Mouse (Mus musculus): Measurements from ENCODE around the gene Irgc1.

Irgc1 gene

GRCm38 (mm10) chr7:24472442-24472841, 20.3 kb upstream of the Irgc1 start:
- 56% methylated on average over 6 of the region's 6 CpGs for WGBS

GRCm38 (mm10) chr7:24470356-24470755, 18.3 kb upstream of the Irgc1 start:
- 89% methylated on average over 7 of the region's 7 CpGs for WGBS

GRCm38 (mm10) chr7:24469126-24469525, 17.0 kb upstream of the Irgc1 start:
- WGBS = 83% methylated on average over 3 of the region's 3 CpGs

- 84% methylated on average over 5 of the region's 5 CpGs for WGBS
These were observed 15.8 kb upstream of the Irgc1 start for GRCm38 (mm10) chr7:24467886-24468285.

- 86% methylated on average over 6 of the region's 6 CpGs for WGBS
These were observed 14.7 kb upstream of the Irgc1 start for GRCm38 (mm10) chr7:24466835-24467234.

- WGBS = 7% methylated on average over 27 of the region's 27 CpGs
These were observed 10.6 kb upstream of the Irgc1 start, which contains the start of gene Plaur for GRCm38 (mm10) chr7:24462388-24463319. TSS of gene Plaur (plus strand) at chr7:24462484.

GRCm38 (mm10) chr7:24461376-24462051, 9.4 kb upstream of the Irgc1 start:
- 52% methylated on average over 14 of the region's 14 CpGs for WGBS

GRCm38 (mm10) chr7:24459843-24460242, 7.7 kb upstream of the Irgc1 start:
- WGBS = 56% methylated on average over 3 of the region's 3 CpGs

GRCm38 (mm10) chr7:24459440-24459839, 7.3 kb upstream of the Irgc1 start:
- WGBS = 79% methylated on average over 5 of the region's 5 CpGs

GRCm38 (mm10) chr7:24457726-24458370, 5.8 kb upstream of the Irgc1 start:
- WGBS = 59% methylated on average over 10 of the region's 10 CpGs

GRCm38 (mm10) chr7:24455726-24456125, 3.6 kb upstream of the Irgc1 start:
- WGBS = 75% methylated on average over 5 of the region's 5 CpGs

GRCm38 (mm10) chr7:24454199-24454598, 2.1 kb upstream of the Irgc1 start:
- 83% methylated on average over 2 of the region's 2 CpGs for WGBS

- 77% methylated on average over 9 of the region's 9 CpGs for WGBS
These were observed 1.5 kb downstream of the Irgc1 start for GRCm38 (mm10) chr7:24450585-24451017.

GRCm38 (mm10) chr7:24448782-24449517, 3.1 kb downstream of the Irgc1 start:
- 39% methylated on average over 14 of the region's 14 CpGs for WGBS

- WGBS = 43% methylated on average over 7 of the region's 7 CpGs
These were observed 5.3 kb downstream of the Irgc1 start for GRCm38 (mm10) chr7:24446697-24447340.

GRCm38 (mm10) chr7:24445266-24445926, 6.7 kb downstream of the Irgc1 start:
- 62% methylated on average over 9 of the region's 9 CpGs for WGBS

- WGBS = 54% methylated on average over 8 of the region's 8 CpGs
These were observed 9.8 kb downstream of the Irgc1 start for GRCm38 (mm10) chr7:24442313-24442712.

- 26% methylated on average over 1 of the region's 1 CpGs for WGBS
These were observed 10.3 kb downstream of the Irgc1 start for GRCm38 (mm10) chr7:24441785-24442184.

- 44% methylated on average over 7 of the region's 7 CpGs for WGBS
These were observed 12.2 kb downstream of the Irgc1 start for GRCm38 (mm10) chr7:24439891-24440290.

GRCm38 (mm10) chr7:24439191-24439590, 12.9 kb downstream of the Irgc1 start:
- 49% methylated on average over 6 of the region's 6 CpGs for WGBS

All from cerebral cortex, adult 2 months (tissue).